Mouse (Mus musculus) E14TG2a.4 (cell line): ENCODE measurements at regions not wholly inside any gene's neighbourhood (a gene's known extent, or its start where the extent isn't known, plus 50 kb on each side); places are given as distances from the start of the nearest gene placed in this dataset.

Source experiments
- CTCF ChIP-seq: conservative IDR thresholded peaks from 2 replicates; pipeline ENCODE4 v1.5.1; 2014; ENCODE audit warnings: low read length
- NANOG ChIP-seq: IDR thresholded peaks from 2 replicates; pipeline ENCODE4 v1.6.1; 2014; ENCODE audit warnings: borderline replicate concordance, low read length, mixed read lengths
- POU5F1 ChIP-seq: IDR thresholded peaks from 2 replicates; pipeline ENCODE4 v1.6.1; 2014; ENCODE audit warnings: low read length, borderline replicate concordance

DNA sequence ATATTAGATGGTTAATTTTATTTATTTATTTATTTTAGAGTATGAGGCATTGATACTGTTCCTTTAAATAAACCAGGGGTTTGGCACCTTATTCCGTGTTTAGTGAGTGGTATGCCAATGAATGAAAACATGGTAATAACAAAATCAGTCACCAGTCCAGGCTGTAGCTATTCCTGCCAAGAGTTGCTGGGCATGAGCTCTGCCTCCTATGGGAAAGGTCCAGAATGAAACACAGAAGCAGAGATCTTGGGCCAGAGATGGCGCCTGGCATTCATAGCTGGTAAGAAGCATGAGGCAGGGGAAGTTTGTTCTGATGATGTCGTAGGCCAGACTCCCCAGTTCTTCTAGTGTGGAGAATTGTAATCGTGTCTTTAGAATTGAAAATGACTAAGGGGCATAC is 190.9 kb upstream of the N4bp1 start:
- no peak for TF ChIP-seq CTCF
- TF ChIP-seq POU5F1 = no peak
- TF ChIP-seq NANOG = no peak
